Mouse (Mus musculus): Measurements from ENCODE around the gene Stn1. TPM values are rescaled to one million over a fixed set of nuclear protein-coding genes. Genes with fewer than 3 reads are reported as not detected.

The Stn1 gene
- polyA plus RNA-seq, 1 experiment from 2014 or later: 27.2 TPM

DNA sequence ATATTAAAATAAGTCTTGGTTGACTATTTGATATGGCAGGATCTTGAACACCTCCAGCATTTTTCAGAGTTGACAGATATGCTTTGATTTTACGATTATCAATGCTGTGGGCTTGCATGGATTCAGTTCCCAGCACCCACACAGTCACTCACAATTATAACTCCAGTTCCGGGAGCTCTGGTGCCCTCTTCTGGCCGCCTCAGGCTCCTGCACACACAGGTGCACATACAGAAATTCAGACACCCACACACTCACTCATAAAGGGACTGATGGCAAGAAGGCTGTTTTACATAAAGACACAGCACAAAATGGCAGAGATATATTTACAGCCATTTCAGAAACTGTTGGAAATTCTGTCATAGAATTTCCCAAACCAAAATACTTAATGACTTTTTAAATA, 48.1 kb downstream of the Stn1 start:
- WGBS: 90% methylated on average over 3 of the region's 3 CpGs
- Histone ChIP-seq H3K4me3 (replicated peaks) (no peak overlapping the region), H3K4me2 (no peak overlapping the region), H3K27ac (replicated peaks) (no peak overlapping the region), H3K9me3 (replicated peaks) (no peaks in the 10 kb centered on the region), H3K4me1 (peaks cover 29% of the 10 kb centered on the region), H3K27me3 (replicated peaks) (no peaks in the 10 kb centered on the region), H3K36me3 (no peaks in the 10 kb centered on the region), H3K9ac (replicated peaks) (no peak overlapping the region)
- no peak for ATAC-seq (ENCODE audit: low FRiP score)

DNA sequence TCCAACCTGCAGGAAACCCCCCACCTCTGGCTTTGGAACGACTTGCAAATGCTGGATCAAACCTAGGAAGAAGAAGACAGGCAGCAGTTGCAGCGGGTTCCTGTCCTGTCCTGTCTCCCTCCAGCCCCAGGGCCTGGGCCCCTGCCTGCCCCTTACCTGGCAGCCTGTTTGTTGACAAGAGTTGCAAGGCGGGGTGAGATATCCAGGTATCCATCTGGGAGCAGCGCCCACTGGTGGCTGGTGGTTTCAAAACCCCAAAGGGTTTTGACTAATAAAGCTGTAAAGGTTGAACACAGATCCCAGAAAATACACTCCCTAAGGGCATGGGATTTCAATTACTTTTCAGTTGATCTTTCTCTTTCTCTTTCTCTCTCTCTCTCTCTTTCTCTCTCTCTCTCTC, 49.1 kb downstream of the Stn1 start:
- Histone ChIP-seq H3K27ac (replicated peaks) (no peak overlapping the region), H3K4me2 (no peak overlapping the region), H3K9me3 (replicated peaks) (no peaks in the 10 kb centered on the region), H3K27me3 (replicated peaks) (no peaks in the 10 kb centered on the region), H3K36me3 (no peaks in the 10 kb centered on the region), H3K9ac (replicated peaks) (no peak overlapping the region), H3K4me1 (peaks cover 25% of the 10 kb centered on the region), H3K4me3 (replicated peaks) (no peak overlapping the region)
- 40% methylated on average over 4 of the region's 4 CpGs for WGBS
- ATAC-seq (ENCODE audit: low FRiP score): no peak

DNA sequence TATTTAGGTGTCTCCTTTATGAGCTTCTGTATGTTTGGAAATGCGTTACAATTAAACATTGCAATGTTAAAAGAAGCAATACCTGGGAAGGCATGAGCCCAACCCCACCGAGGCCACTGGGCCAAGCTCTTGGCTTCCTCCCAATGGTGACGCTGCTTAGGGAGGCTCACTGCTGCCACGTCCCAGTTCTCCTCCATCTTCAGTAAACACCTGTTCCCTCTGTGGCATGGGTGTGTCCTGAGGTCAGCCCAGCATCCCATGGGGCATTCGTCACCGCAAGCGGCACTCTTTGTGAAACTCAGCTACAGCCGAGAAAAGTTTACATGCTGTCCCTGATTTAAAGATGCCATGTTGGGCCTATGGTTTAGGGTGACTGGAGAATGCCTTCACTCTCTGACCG, 49.7 kb downstream of the Stn1 start:
- no peak overlapping the region for H3K4me2 ChIP-seq
- peaks cover 18% of the 10 kb centered on the region for H3K4me1 ChIP-seq
- no peak overlapping the region for H3K27ac ChIP-seq (replicated peaks)
- H3K27me3 ChIP-seq (replicated peaks): no peaks in the 10 kb centered on the region
- no peaks in the 10 kb centered on the region for H3K36me3 ChIP-seq
- WGBS: 87% methylated on average over 9 of the region's 9 CpGs
- no peak overlapping the region for H3K4me3 ChIP-seq (replicated peaks)
- no peaks in the 10 kb centered on the region for H3K9me3 ChIP-seq (replicated peaks)
- no peak for ATAC-seq (ENCODE audit: low FRiP score)
- no peak overlapping the region for H3K9ac ChIP-seq (replicated peaks)

DNA sequence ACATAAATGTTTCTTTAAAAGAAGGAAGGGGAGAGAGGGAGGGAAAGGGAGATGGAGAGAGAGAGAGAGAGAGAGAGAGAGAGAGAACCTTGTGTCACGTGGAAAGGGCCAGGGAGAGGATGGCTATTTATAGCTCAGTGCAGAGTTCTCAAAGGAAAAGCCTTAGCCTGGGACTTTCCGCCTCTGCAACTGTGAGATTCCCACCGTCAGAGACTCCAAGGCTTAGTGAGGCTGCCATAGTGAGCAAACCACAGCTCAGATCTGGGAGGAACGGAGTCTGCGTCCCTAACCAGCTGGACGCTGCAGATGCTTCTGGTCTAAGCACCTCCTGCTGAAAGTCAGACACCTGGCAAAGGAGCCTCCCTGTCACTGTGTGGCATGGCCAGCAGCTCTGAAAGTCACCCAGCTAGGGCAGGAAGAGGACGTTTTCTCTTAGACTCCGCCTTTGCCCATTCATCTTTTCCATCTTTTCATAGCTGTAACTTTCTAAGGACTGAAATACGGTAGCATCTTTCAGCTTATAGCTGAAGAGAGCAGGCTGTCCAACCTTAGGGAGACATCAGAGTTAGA, 51.2 kb downstream of the Stn1 start:
- ATAC-seq (ENCODE audit: low FRiP score): no peak
- no peaks in the 10 kb centered on the region for H3K9me3 ChIP-seq (replicated peaks)
- H3K27ac ChIP-seq (replicated peaks): no peak overlapping the region
- no peak overlapping the region for H3K4me2 ChIP-seq
- peaks cover 12% of the 10 kb centered on the region for H3K4me1 ChIP-seq
- no peaks in the 10 kb centered on the region for H3K36me3 ChIP-seq
- H3K4me3 ChIP-seq (replicated peaks): no peak overlapping the region
- no peaks in the 10 kb centered on the region for H3K27me3 ChIP-seq (replicated peaks)
- no peak overlapping the region for H3K9ac ChIP-seq (replicated peaks)
- 47% methylated on average over 9 of the region's 9 CpGs for WGBS

DNA sequence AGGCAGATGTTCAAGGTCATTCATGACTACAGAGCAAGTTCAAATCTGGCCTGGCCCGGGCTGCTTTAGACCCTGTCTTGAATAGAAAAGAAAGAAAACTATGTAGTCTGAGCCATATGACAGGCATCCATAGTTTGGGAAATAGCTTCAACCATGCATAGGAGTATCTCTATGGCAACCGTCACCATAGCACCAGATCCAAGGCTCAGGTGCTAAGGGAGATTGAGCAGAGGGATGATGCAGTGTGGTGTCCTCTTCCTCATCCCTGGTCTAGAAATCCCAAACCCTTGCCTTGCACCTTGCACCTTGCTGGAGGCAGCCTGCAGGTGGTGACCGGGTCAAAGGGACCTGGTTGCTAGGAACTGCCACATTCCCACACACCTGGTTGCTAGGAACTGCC, 53.2 kb downstream of the Stn1 start:
- WGBS: 77% methylated on average over 3 of the region's 3 CpGs
- Histone ChIP-seq H3K27me3 (replicated peaks) (no peaks in the 10 kb centered on the region), H3K4me3 (replicated peaks) (no peak overlapping the region), H3K4me2 (no peak overlapping the region), H3K9ac (replicated peaks) (no peak overlapping the region), H3K27ac (replicated peaks) (no peak overlapping the region), H3K9me3 (replicated peaks) (no peaks in the 10 kb centered on the region), H3K4me1 (peaks cover 12% of the 10 kb centered on the region), H3K36me3 (no peaks in the 10 kb centered on the region)
- peak; percentile 59 for ATAC-seq (ENCODE audit: low FRiP score)

DNA sequence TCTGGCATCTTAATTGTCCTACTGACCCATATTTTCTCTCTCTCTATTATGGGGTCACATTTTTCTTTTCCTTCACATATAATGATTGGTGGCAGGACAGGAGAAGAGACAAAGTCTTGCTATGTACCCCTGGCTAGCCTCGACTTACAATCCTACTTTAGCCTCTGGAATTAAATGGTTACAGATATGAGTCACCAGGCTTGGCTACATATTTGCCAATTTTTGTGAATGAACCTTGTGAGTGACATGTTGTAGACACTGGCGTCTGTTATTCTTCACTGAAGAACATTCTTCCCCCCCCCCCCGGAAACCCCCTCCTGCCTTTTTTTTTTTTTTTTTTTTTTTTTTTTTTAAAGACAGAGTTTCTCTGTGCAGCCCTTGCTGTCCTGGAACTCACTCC, 54.0 kb downstream of the Stn1 start:
- H3K4me2 ChIP-seq: no peak overlapping the region
- H3K9me3 ChIP-seq (replicated peaks): no peaks in the 10 kb centered on the region
- no peak overlapping the region for H3K9ac ChIP-seq (replicated peaks)
- H3K36me3 ChIP-seq: no peaks in the 10 kb centered on the region
- WGBS: 87% methylated on average over 3 of the region's 3 CpGs
- H3K27me3 ChIP-seq (replicated peaks): no peaks in the 10 kb centered on the region
- H3K4me3 ChIP-seq (replicated peaks): no peak overlapping the region
- peaks cover 12% of the 10 kb centered on the region for H3K4me1 ChIP-seq
- no peak overlapping the region for H3K27ac ChIP-seq (replicated peaks)
- no peak for ATAC-seq (ENCODE audit: low FRiP score)

DNA sequence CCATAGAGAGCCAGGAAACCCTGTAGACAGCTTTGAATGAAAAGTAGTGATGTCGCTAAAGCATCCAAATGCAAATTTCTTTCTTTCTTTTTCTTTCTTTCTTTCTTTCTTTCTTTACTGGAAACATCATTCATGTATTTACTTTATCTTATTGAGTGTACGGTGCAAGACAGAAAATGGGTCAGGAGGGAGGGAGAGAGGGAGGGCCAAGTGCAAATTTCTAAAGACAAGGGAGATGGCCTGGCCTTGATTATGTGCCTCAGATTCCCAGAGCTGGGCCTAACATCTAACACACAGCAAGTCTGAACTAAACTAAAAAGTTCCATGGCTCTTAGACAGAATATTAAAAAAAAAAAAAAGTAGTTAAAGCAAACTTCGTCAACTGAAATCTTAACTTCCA, 63.9 kb downstream of the Stn1 start:
- WGBS: 50% methylated on average over 3 of the region's 3 CpGs
- no peak overlapping the region for H3K4me2 ChIP-seq

DNA sequence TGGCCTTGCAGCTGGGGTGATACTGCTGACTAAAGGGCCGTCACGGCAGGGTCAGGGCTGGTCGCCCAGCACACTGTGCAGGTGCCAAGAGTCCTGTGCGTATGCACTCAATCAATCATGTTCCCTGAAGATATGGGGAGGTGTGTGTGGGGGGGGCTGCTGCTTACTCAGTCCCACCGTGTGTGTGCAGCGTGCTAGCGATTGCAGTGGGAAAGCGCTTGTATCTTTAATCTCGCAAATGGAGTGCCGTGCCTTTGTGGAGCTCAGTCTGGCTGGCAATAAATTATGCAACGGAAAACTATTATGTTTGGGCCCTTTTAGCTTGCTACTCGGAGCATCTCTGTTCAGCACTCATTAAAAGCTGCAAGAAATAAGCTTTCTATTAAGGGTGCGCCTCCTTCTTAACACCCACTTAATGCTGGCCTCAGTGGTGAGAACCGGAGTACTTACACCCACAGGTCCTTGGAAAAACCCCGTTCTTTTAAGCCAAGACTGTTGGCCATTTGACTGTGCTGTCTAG, 64.4 kb downstream of the Stn1 start:
- Histone ChIP-seq H3K4me1 (peaks cover 10% of the 10 kb centered on the region), H3K9me3 (replicated peaks) (no peaks in the 10 kb centered on the region), H3K4me3 (replicated peaks) (no peak overlapping the region), H3K4me2 (peak overlapping the region; percentile 37), H3K27me3 (replicated peaks) (no peaks in the 10 kb centered on the region), H3K36me3 (no peaks in the 10 kb centered on the region), H3K27ac (replicated peaks) (0 out of 2 replicates have a peak overlapping the region, but pooled peaks have one; percentile 20), H3K9ac (replicated peaks) (no peak overlapping the region)
- WGBS: 13% methylated on average over 15 of the region's 15 CpGs
- ATAC-seq (ENCODE audit: low FRiP score): no peak

More for the DNA sequence above, 63.9 kb downstream of the Stn1 start:
- no peaks in the 10 kb centered on the region for H3K9me3 ChIP-seq (replicated peaks)
- H3K4me3 ChIP-seq (replicated peaks): no peak overlapping the region
- no peaks in the 10 kb centered on the region for H3K27me3 ChIP-seq (replicated peaks)
- no peak for ATAC-seq (ENCODE audit: low FRiP score)
- H3K4me1 ChIP-seq: peaks cover 10% of the 10 kb centered on the region
- H3K9ac ChIP-seq (replicated peaks): no peak overlapping the region
- H3K27ac ChIP-seq (replicated peaks): no peak overlapping the region
- H3K36me3 ChIP-seq: no peaks in the 10 kb centered on the region

DNA sequence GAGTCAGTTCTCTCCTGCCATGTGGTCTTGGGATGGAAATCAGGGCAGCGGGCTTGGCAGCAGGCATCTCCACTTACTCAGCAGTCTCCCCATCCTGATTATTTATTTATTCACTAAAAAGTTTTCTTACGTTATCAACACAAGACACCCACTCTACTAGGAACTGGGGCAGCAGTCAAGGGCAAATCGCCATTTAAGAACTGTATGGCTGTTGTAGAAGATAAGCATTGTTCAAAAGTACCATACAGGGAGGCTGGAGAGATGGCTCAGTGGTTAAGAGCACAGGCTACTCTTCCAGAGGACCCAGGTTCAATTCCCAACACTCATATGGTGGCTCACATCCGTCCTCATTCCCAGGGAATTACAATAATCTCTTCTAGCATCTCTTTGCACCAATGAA, 65.5 kb downstream of the Stn1 start:
- 77% methylated on average over 4 of the region's 4 CpGs for WGBS
- no peaks in the 10 kb centered on the region for H3K36me3 ChIP-seq

DNA sequence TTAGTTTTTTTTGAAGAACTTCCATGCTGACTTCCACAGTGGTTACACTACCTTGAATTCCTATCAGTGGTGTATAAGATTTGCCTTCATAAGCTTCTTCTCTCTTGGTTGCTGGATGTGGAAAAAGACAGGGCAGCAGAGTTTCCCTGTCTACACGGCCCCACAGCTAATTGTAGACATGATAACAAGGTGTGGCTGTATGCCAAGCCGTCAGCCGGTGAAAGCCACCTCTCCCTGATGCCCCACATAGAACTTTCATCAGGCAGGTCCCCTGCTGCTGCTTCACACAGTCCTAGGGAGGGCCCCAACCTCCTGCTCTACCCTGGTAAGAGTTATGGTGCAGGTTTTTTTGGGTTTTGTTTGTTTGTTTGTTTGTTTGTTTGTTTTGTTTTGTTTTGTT, 68.6 kb downstream of the Stn1 start:
- no peaks in the 10 kb centered on the region for H3K27me3 ChIP-seq (replicated peaks)
- no peak for ATAC-seq (ENCODE audit: low FRiP score)
- 73% methylated on average over 3 of the region's 3 CpGs for WGBS
- H3K4me1 ChIP-seq: peaks cover 19% of the 10 kb centered on the region
- H3K9me3 ChIP-seq (replicated peaks): no peaks in the 10 kb centered on the region
- H3K9ac ChIP-seq (replicated peaks): no peak overlapping the region
- no peak overlapping the region for H3K4me2 ChIP-seq
- H3K27ac ChIP-seq (replicated peaks): no peak overlapping the region
- H3K4me3 ChIP-seq (replicated peaks): no peak overlapping the region
- H3K36me3 ChIP-seq: no peaks in the 10 kb centered on the region

More for the DNA sequence above, 65.5 kb downstream of the Stn1 start:
- Histone ChIP-seq H3K27me3 (replicated peaks) (no peaks in the 10 kb centered on the region), H3K4me1 (peaks cover 10% of the 10 kb centered on the region), H3K4me3 (replicated peaks) (no peak overlapping the region), H3K9me3 (replicated peaks) (no peaks in the 10 kb centered on the region), H3K9ac (replicated peaks) (no peak overlapping the region), H3K27ac (replicated peaks) (no peak overlapping the region), H3K4me2 (no peak overlapping the region)
- no peak for ATAC-seq (ENCODE audit: low FRiP score)

DNA sequence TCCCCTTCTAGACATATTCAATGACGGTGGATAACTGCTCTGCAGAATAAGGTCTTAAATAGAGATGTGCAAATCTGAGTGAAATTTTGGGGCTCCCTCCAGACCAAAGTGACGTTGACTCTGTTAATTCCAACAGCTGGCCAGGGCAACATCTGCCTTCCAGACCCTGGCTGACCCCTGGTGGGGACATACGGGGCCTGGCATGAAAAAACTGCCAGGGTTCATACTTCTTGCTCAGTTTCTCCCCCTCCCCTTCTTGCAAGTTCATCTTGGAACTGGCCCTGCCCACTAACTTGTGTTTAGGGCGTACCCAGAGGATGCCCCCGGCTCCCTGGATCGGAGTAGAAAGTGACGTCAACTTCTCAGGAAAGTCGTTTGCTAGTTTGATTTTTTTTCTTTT, 70.5 kb downstream of the Stn1 start:
- no peak overlapping the region for H3K4me2 ChIP-seq
- H3K4me3 ChIP-seq (replicated peaks): no peak overlapping the region
- H3K27me3 ChIP-seq (replicated peaks): no peaks in the 10 kb centered on the region
- 80% methylated on average over 8 of the region's 8 CpGs for WGBS
- no peak overlapping the region for H3K9ac ChIP-seq (replicated peaks)
- H3K9me3 ChIP-seq (replicated peaks): no peaks in the 10 kb centered on the region
- H3K4me1 ChIP-seq: peaks cover 28% of the 10 kb centered on the region
- no peak overlapping the region for H3K27ac ChIP-seq (replicated peaks)
- H3K36me3 ChIP-seq: no peaks in the 10 kb centered on the region
- ATAC-seq (ENCODE audit: low FRiP score): no peak

DNA sequence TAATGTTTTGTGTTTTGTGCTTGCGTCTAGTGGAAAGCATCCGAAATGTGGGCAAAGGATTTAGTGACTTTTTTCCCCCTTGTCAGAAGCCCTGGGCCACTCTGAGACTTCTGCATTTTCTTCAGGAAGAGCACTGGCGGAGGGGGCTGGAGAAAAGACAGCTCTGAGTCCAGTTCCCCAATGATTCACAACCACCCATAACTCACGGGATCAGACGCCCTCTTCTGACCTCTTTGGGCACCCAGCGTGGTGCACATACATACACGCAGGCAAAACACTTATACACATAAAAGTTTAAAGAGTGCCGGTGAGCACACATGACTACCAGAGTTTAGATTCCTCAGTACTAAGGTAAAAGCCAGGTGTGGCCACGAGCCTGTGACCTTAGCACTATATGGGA, 71.8 kb downstream of the Stn1 start:
- H3K4me1 ChIP-seq: peaks cover 42% of the 10 kb centered on the region
- H3K4me2 ChIP-seq: no peak overlapping the region
- ATAC-seq (ENCODE audit: low FRiP score): no peak
- H3K36me3 ChIP-seq: no peaks in the 10 kb centered on the region
- H3K27ac ChIP-seq (replicated peaks): no peak overlapping the region
- no peak overlapping the region for H3K9ac ChIP-seq (replicated peaks)
- no peak overlapping the region for H3K4me3 ChIP-seq (replicated peaks)
- WGBS: 61% methylated on average over 9 of the region's 9 CpGs
- H3K27me3 ChIP-seq (replicated peaks): no peaks in the 10 kb centered on the region
- no peaks in the 10 kb centered on the region for H3K9me3 ChIP-seq (replicated peaks)
